Mouse (Mus musculus) midbrain, embryonic 15.5 days (tissue): ENCODE results near the gene Tyrobp. TPM values are rescaled to one million over a fixed set of nuclear protein-coding genes. Genes with fewer than 3 reads are reported as not detected.
A peak's percentile ranks its signal among the peaks of the same experiment; 100 is the strongest.

Source experiments
- ATAC-seq: fragments of 200-750 bp; cut with Nextera tagmentation; replicated peaks from 2 replicates; pipeline ENCODE4 v1.8.0; 2017; ENCODE audit warnings: moderate TSS enrichment
- H3K27ac ChIP-seq: fragments of 300-500 bp; sonication (generic); 2 replicates; pipeline ENCODE4 v1.5.1; 2015; ENCODE audit warnings: mild to moderate bottlenecking, inconsistent platforms
- H3K27me3 ChIP-seq: fragments of 300-500 bp; sonication (generic); replicated peaks from 2 replicates; pipeline ENCODE4 v1.6.1; 2015; ENCODE audit warnings: inconsistent platforms
- H3K36me3 ChIP-seq: fragments of 300-500 bp; sonication (generic); replicated peaks from 2 replicates; pipeline ENCODE4 v1.6.1; 2015; ENCODE audit warnings: inconsistent platforms
- H3K4me1 ChIP-seq: fragments of 300-500 bp; sonication (generic); 2 replicates; pipeline ENCODE4 v1.6.1; 2015; ENCODE audit warnings: inconsistent platforms
- H3K4me2 ChIP-seq: fragments of 300-500 bp; sonication (generic); 2 replicates; pipeline ENCODE4 v1.6.1; 2015; ENCODE audit warnings: inconsistent platforms, mild to moderate bottlenecking, moderate library complexity
- H3K4me3 ChIP-seq: fragments of 300-500 bp; sonication (generic); 2 replicates; pipeline ENCODE4 v1.5.1; 2015; ENCODE audit warnings: mild to moderate bottlenecking, inconsistent platforms
- H3K9ac ChIP-seq: fragments of 300-500 bp; sonication (generic); 2 replicates; pipeline ENCODE4 v1.6.1; 2015; ENCODE audit warnings: mild to moderate bottlenecking, inconsistent platforms
- H3K9me3 ChIP-seq: fragments of 300-500 bp; sonication (generic); 2 replicates; pipeline ENCODE4 v1.6.1; 2016; ENCODE audit warnings: inconsistent platforms
- WGBS: fragments of 180-500 bp; shearing (Covaris S2); methylation state at CpG from one replicate; pipeline ENCODE4 v1.1.7; 2015; ENCODE audit warnings: mixed read lengths; 5-methylcytosine and 5-hydroxymethylcytosine counted together
- polyA plus RNA-seq: library from polyadenylated mRNA; unstranded; fragments of >200 nt; fragmentation: Nextera tagmentation; extraction: Ambion mirVana; gene quantifications from 2 replicates; pipeline ENCODE4 v1.2.1, GENCODE M21; 2015

Gene Tyrobp
- polyA plus RNA-seq, 1 experiment from 2014 or later: 27.8 TPM

DNA sequence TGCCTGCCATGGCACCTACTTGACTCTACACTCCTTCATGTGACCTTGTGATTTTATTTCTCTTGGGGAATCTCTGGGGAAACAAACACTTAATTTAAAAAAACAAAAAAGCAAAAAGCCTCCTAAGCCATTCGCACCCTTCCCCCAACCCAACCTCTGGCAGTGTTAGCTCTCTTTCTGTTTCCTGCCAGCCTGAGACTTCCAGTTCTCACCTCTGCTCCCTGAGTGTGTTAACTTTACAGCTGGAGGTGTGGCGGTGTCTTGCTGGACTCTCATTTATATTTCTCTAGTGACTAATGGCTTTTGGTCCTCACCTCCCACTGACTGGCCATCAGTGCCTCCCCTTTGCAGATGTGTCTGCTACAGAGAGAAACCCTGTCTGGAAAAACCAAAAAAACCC lies 3.8 kb upstream of the Tyrobp start:
- Histone ChIP-seq H3K9me3 (no peaks in the 10 kb centered on the region), H3K4me1 (no peaks in the 10 kb centered on the region), H3K9ac (no peak overlapping the region), H3K27me3 (no peaks in the 10 kb centered on the region; the same call in 1 of the 2 replicates), H3K4me2 (no peak overlapping the region), H3K36me3 (no peaks in the 10 kb centered on the region), H3K27ac (no peak overlapping the region), H3K4me3 (no peak overlapping the region)
- ATAC-seq: no peak
- 80% methylated on average over 2 of the region's 2 CpGs for WGBS

DNA sequence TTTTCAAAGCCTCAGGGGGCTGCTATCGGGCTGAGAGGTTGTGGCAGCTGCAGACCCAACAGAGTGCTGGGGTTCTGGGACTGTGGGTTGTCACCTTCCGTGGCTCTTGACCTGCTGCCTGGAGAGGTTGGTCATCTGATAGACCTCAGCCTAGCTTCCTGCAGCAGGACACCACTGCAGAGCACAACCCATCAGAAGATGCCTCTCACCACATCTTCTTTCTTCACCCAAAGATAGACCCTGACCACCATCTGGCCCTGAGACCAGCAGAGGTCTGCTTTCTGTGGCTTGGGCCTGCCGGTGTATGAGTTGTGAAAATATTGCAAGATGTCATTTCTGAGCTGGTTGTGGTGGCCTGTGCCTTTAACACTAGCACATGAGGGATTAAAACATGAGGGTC lies 2.5 kb upstream of the Tyrobp start:
- no peak for ATAC-seq
- no peaks in the 10 kb centered on the region for H3K36me3 ChIP-seq
- WGBS: 78% methylated on average over 3 of the region's 3 CpGs

DNA sequence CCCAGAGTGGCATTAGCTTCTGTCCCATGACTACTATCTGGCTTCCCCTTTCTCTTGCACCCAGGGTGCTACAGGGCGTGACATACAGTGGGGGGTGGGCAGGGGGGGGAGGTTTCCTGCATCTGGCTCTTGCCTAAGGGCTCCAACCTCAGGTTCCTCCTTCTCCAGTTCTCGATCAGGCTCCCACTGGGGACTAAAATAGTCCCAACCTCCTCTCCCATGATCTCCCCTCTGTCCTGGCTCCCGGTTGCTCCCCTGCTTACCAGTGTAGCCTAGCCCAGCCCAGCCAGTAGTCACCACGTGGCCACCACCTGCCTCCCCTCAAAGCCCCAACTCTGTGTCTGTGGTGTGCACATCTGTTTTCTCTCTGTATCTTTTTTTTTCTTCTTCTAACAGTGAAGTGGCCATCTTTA lies 819 bp upstream of the Tyrobp start:
- H3K4me3 ChIP-seq: no peak overlapping the region
- no peak overlapping the region for H3K27ac ChIP-seq
- H3K9me3 ChIP-seq: no peaks in the 10 kb centered on the region
- no peaks in the 10 kb centered on the region for H3K36me3 ChIP-seq
- ATAC-seq: no peak
- no peak overlapping the region for H3K4me2 ChIP-seq
- WGBS: 63% methylated on average over 4 of the region's 4 CpGs
- H3K27me3 ChIP-seq: no peaks in the 10 kb centered on the region; the same call in 1 of the 2 replicates
- no peaks in the 10 kb centered on the region for H3K4me1 ChIP-seq
- H3K9ac ChIP-seq: no peak overlapping the region

More for the DNA sequence above, 2.5 kb upstream of the Tyrobp start:
- Histone ChIP-seq H3K4me3 (no peak overlapping the region), H3K4me2 (no peak overlapping the region), H3K9me3 (no peaks in the 10 kb centered on the region), H3K9ac (no peak overlapping the region), H3K27ac (no peak overlapping the region), H3K27me3 (no peaks in the 10 kb centered on the region; the same call in 1 of the 2 replicates), H3K4me1 (no peaks in the 10 kb centered on the region)

DNA sequence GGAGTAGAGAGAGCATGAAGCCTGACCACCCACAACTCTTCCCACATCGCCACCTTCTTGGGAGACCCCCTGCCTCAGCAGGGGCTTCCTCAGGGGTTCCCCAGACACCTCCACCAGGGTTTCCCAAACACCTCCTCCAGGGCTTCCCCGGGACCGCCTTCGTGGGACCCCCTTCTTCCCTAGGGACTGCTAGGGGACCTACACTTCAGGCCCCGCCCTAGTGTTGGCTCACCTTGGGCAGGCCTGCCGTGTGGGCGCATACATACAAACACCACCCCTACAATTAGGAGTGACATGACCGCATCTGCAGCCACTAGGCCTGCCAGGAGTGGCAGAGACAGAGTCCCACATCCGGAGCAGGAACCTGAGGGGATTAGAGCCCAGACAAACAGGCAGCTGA lies 4.3 kb downstream of the Tyrobp start:
- H3K4me1 ChIP-seq: peaks cover 11% of the 10 kb centered on the region
- H3K9me3 ChIP-seq: no peaks in the 10 kb centered on the region
- WGBS: 81% methylated on average over 9 of the region's 9 CpGs
- H3K4me3 ChIP-seq: no peak overlapping the region
- ATAC-seq: no peak
- H3K27ac ChIP-seq: no peak overlapping the region
- no peaks in the 10 kb centered on the region for H3K27me3 ChIP-seq
- no peak overlapping the region for H3K9ac ChIP-seq
- no peaks in the 10 kb centered on the region for H3K36me3 ChIP-seq
- H3K4me2 ChIP-seq: no peak overlapping the region

DNA sequence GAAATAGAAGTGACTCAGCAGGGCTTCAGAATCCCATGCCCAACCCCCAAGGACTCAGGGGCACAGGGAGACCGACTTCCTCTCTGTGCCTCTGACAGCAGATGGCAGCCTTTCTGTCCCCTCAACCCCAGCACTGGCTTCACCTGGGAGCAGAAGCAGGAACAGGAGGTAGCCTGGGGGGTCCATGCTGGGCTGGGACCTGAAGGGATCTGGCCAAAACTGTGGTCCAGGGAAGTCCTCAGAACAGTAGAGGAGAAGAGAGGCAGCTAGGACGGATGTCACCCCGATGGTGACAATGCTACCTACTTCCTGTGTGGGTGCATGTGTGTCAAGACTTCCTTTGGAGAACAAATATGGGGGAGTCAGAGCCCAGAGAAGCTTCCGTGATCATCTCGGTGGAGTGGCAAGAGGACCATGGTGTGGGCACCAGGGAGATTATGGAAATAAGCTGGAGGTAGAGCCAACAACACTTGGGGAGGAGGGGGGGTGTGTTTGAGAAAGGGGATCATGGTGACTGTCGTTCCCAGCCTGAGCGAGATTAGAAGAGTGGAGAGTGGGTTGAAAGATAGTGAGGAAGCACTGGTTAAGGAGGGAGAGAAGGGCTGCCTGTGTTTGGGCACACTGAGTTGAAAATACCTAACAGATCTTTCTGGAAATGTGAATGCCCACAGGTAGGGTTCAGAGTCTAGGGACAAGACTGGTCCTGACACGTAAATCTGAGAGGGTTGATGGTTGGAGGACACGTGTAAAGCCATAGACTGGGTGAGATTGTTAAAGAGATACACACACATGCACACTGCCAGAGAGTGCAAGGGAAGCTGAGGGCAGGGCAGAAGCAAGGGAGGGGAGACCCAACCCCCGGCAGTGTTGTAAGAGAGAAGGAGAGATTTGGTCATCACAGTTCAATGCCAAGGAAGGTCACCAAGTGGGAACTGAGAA lies 6.3 kb downstream of the Tyrobp start, which contains the start of gene Hcst:
Gene Hcst (minus strand): TSS at position 294 of the 939 bp plus-strand sequence.
- H3K27me3 ChIP-seq: no peaks in the 10 kb centered on the region
- no peak for ATAC-seq
- no peak within 1 kb of the TSS for H3K9ac ChIP-seq
- H3K4me2 ChIP-seq: no peak within 1 kb of the TSS
- peaks cover 18% of the 10 kb centered on the region for H3K4me1 ChIP-seq
- no peaks in the 10 kb centered on the region for H3K36me3 ChIP-seq
- H3K4me3 ChIP-seq: no peak within 1 kb of the TSS
- no peak within 1 kb of the TSS for H3K27ac ChIP-seq
- WGBS: 75% methylated on average over 10 of the region's 10 CpGs
- H3K9me3 ChIP-seq: no peaks in the 10 kb centered on the region

DNA sequence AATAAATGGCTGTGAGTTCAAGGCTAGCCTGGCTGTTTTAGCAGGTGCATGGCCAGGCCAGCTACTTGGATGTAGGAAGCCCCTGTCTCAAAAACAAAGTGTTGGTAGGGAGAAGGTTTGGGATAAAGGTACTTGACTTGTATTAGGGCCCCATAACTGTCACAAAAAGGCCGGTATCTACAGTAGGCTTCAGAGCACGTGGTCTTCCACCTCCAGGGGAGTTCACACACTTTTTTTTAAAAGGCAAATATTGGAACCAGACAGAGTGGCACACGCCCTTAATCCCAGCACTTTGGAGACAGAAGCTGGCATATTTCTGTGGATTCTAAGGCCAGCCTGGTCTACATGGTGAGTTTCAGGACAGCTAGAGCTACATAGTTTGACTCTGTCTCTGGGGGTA lies 7.1 kb downstream of the Tyrobp start:
- 90% methylated on average over 3 of the region's 3 CpGs for WGBS
- H3K27ac ChIP-seq: no peak overlapping the region
- no peak overlapping the region for H3K9ac ChIP-seq
- H3K4me1 ChIP-seq: peaks cover 18% of the 10 kb centered on the region
- 0 out of 2 replicates have a peak overlapping the region, but pooled peaks have one; percentile 95 for H3K4me2 ChIP-seq
- H3K9me3 ChIP-seq: no peaks in the 10 kb centered on the region
- no peaks in the 10 kb centered on the region for H3K36me3 ChIP-seq
- H3K27me3 ChIP-seq: no peaks in the 10 kb centered on the region
- no peak overlapping the region for H3K4me3 ChIP-seq
- no peak for ATAC-seq

DNA sequence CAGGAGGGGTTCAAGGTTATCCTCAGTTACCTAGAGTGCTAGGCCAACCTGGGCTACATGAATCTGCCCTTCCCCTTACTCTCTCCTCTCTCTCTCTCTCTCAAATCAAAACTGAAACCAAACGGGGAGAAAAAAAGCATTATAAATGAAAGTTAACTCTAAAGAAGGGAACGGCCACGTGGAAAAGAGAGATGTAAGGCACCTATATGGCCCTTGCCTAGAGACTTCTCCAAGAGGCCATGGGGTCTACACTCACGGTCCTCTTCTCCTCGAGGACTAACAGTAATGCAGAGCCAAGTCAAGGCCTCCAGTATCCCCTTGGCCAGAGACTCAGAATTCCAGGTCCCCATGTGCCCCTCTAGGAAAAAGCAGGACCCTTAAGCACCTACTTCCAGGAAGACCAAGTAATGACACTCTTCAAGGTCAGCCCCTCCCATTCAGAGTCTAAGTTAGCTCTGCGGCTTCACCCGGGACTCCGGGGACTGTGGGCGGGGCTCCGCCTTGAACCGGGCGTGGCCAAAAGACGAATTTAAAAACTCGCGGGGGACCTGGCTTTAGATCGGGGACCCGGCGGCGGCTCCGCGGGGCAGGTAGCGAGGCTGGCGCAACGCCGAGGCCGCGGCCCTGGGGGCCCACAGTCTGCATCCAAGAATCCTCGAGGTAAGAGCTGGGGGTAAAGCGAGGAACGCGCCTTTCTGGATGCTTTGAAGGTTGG lies 7.8 kb downstream of the Tyrobp start, which contains the start of gene Nfkbid:
Gene Nfkbid (plus strand): TSS at position 558 of the 715 bp plus-strand sequence.
- 11% methylated on average over 31 of the region's 31 CpGs for WGBS
- peak; percentile 19 for ATAC-seq
- peaks cover 5% of the 10 kb centered on the region; the same call in 1 of the 2 replicates for H3K36me3 ChIP-seq

DNA sequence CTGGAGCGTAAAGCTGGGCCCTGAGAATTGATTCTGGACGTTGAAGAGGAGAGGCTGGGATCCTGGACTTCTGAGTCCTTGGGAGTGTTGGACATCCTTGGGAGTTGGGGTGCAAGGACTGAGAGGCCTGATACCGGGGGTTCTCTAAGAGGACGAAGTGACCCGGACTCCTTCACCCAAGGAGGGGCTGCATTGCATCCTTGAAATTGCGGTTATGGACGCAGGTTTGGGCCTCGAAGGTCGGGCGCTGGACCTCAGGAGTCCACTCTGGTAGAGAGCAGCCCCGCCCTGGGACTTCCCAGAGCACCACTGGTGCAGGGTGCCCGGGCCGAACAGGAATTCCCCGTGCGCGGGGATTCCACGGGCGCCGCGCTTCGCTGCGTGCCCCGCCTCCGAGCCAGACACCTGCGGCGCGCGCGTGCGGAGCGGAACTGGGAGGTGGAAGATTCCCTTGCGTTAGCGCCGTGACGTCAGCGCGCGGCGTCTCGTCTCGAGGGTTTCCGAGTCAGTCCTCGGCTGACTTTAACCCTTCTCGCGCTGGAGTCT lies 8.4 kb downstream of the Tyrobp start:
- Histone ChIP-seq H3K9ac (peak overlapping the region; percentile 58), H3K27ac (peak overlapping the region; percentile 54), H3K27me3 (no peaks in the 10 kb centered on the region), H3K4me1 (peaks cover 18% of the 10 kb centered on the region), H3K4me3 (peak overlapping the region; percentile 61), H3K4me2 (peak overlapping the region; percentile 95), H3K9me3 (no peaks in the 10 kb centered on the region), H3K36me3 (peaks cover 5% of the 10 kb centered on the region; the same call in 1 of the 2 replicates)
- ATAC-seq: peak; percentile 90
- 0% methylated on average over 45 of the region's 45 CpGs for WGBS

More for the DNA sequence above, 7.8 kb downstream of the Tyrobp start, which contains the start of gene Nfkbid:
- Histone ChIP-seq H3K4me3 (peak within 1 kb of the TSS; percentile 61), H3K4me2 (peak within 1 kb of the TSS; percentile 95), H3K9ac (peak within 1 kb of the TSS; percentile 58), H3K9me3 (no peaks in the 10 kb centered on the region), H3K27ac (peak within 1 kb of the TSS; percentile 54), H3K4me1 (peaks cover 18% of the 10 kb centered on the region), H3K27me3 (no peaks in the 10 kb centered on the region)

DNA sequence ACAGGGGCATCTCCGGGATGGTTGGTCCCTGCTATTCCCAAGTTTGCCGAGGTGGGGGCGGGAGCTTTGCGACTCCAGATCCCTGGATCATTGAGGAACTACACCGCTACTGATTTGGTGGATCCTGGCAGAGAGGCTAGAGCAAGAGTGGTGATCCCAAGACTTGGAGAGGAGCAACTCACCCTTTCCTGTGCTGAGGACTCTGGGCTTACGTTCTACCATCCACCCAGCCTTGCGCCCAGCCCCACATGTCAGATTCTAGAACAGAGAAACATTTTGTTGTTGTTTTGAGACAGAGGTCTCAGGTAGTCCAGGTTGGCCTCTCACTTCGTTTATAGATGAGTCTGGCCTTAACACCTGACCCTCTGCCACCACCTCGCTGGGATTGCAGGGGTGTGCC lies 9.0 kb downstream of the Tyrobp start:
- ATAC-seq: peak; percentile 60; the same call in 1 of the 2 replicates

DNA sequence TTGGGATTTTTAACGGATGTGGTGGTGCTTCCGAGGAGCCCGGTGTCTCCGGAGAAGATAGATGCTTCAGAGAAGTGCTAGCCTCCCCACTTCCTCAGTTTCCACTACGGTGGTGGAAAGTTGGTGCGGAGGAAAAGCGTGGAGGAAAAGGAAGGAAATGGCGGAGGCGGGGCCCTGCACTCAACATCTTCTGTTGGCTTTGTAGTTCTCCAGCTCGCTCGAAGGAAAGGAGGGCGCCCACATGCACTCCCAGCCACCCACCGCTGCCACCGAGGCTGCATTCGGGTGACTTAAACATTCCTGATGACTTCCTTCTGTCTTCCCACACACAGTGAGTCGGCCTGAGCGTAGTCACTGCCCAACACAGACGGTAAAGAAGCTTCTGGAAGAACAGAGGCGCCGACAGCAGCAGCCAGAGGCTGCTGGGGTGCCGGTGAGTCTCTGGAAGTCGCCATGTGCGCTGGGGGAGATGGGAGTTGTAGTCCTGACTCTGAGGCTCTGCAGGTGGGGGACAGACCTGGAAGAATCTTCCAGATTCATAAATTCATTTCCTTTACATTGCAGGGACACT lies 9.6 kb downstream of the Tyrobp start:
- H3K27me3 ChIP-seq: no peaks in the 10 kb centered on the region
- H3K9ac ChIP-seq: peak overlapping the region; percentile 58
- peak overlapping the region; percentile 54 for H3K27ac ChIP-seq
- no peak for ATAC-seq
- H3K4me2 ChIP-seq: peak overlapping the region; percentile 95
- no peaks in the 10 kb centered on the region for H3K9me3 ChIP-seq
- H3K4me3 ChIP-seq: peak overlapping the region; percentile 61
- H3K4me1 ChIP-seq: peaks cover 18% of the 10 kb centered on the region
- 55% methylated on average over 23 of the region's 23 CpGs for WGBS
- H3K36me3 ChIP-seq: peaks cover 5% of the 10 kb centered on the region; the same call in 1 of the 2 replicates

More for the DNA sequence above, 9.0 kb downstream of the Tyrobp start:
- Histone ChIP-seq H3K9ac (peak overlapping the region; percentile 58), H3K36me3 (peaks cover 5% of the 10 kb centered on the region; the same call in 1 of the 2 replicates), H3K4me2 (peak overlapping the region; percentile 95), H3K4me1 (peaks cover 18% of the 10 kb centered on the region), H3K27me3 (no peaks in the 10 kb centered on the region), H3K9me3 (no peaks in the 10 kb centered on the region), H3K27ac (peak overlapping the region; percentile 54; the same call in 1 of the 2 replicates), H3K4me3 (peak overlapping the region; percentile 61)
- WGBS: 14% methylated on average over 9 of the region's 9 CpGs

DNA sequence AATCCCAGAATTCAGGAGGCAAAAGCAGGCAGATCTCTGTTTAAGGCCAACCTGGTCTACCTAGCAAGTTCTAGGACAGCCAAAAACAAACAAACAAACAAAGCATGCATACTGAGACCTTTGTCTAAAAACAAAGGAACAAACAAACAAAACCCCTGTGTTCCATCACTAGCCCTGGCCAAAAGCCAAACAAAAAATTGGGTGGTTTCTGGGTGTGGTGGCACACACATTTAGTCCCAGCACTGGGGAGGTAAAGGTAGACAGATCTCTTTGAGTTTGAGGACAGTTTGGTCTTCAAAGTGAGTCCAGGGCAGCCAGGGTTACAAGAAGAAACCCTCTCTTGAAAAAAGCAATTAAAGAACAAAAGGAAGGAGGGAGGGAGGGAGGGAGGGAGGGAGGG lies 15.8 kb downstream of the Tyrobp start:
- ATAC-seq: no peak

More for the DNA sequence above, 15.8 kb downstream of the Tyrobp start:
- Histone ChIP-seq H3K4me3 (no peak overlapping the region), H3K9me3 (no peaks in the 10 kb centered on the region), H3K36me3 (peaks cover 11% of the 10 kb centered on the region; the same call in 1 of the 2 replicates), H3K9ac (no peak overlapping the region), H3K27me3 (no peaks in the 10 kb centered on the region), H3K27ac (no peak overlapping the region), H3K4me1 (no peaks in the 10 kb centered on the region), H3K4me2 (no peak overlapping the region)
